Mouse (Mus musculus) ES-E14 (cell line): ENCODE measurements around the gene Slc25a23.

Experiments used
- CHD2 ChIP-seq: IDR thresholded peaks from 2 replicates; pipeline ENCODE4 v1.6.1; 2014; ENCODE audit warnings: mild to moderate bottlenecking, low read depth, low read length, inconsistent platforms
- HCFC1 ChIP-seq: IDR thresholded peaks from 2 replicates; pipeline ENCODE4 v1.6.1; 2012; ENCODE audit warnings: low read length, inconsistent platforms, borderline replicate concordance; ENCODE audit not compliant: insufficient read depth
- MAFK ChIP-seq: IDR thresholded peaks from 2 replicates; pipeline ENCODE4 v1.6.1; 2014; ENCODE audit warnings: mild to moderate bottlenecking, low read depth, low read length, inconsistent platforms; ENCODE audit not compliant: insufficient read depth

DNA sequence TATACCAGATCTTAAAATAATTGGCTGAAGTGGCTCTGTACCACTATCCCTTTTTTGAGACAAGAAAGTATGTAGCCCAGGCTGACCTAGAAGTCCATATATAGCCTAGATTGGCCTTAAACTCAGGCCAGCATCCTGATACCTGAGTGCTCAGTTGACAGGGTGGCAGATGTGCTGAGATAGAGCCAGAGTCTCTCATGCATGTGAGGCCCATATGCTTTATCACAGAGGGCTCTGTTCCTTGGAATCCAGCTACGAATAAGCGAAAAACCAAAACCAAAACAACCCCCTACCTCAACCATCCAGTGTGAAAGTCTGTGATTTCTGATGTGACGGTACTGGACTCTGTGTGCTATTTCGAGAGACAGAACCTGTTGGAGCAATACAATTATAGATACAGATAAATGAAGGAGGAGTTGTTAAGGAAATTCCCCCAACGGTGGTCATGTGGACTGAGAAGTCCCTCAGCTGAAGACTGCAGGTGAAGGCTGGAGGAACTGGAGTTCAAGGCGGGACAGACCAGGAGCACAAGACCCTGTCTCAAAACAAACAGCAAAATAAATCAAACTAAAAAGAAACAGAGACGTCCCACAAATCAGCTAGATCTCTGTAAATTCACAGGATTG, 48.5 kb upstream of the Slc25a23 start:
- TF ChIP-seq MAFK (no peak), CHD2 (no peak), HCFC1 (no peak)
